In the genomic region with DNA sequence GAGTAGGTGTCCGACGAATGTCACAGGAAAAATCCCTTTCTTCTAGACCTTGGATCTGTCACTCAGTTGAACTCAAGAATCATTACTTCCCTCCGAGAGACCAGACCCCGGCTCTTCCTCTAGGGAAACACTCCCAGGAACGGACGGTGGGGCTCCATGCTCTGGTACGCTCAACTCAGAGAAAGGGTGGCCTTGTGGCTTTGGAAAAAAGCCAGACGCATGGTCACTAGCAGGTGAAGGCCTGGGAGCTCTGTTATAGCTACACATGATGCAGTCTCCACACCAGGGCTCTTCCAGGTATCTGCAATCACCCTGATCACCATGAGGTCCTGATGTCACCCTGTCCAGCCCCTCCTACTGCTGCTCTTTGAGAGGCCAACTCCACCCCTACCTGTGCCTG, we compare ENCODE assay signal across 23 mouse cellular contexts. TPM values are rescaled to one million over a fixed set of nuclear protein-coding genes. Genes with fewer than 3 reads are reported as not detected.
DNase-seq lines count a peak whose midpoint lies in the region; ATAC-seq lines count a peak whose summit lies in the region.
"Had no signal": no experiment of that assay in that cellular context is flagged by ENCODE, and none has a peak within 500 bp of the region (broad histone marks: within the 10 kb centered on the region; RNA-seq: fewer than 3 reads in every experiment).

No protein-coding gene starts in this region.

- H3K27ac ChIP-seq in midbrain, embryonic 10.5 days (replicated peaks): 0 out of 2 replicates have a peak overlapping the region, but pooled peaks have one; percentile 33
- H3K27ac ChIP-seq in midbrain, embryonic 14.5 days (replicated peaks; ENCODE audit: low read depth, low read length): no peak overlapping the region
- H3K27ac ChIP-seq: embryonic facial prominence, embryonic 12.5 days; forebrain, embryonic 15.5 days; hindbrain, embryonic 12.5 days; intestine, embryonic 15.5 days had no signal

- H3K36me3 ChIP-seq in midbrain, embryonic 10.5 days: peaks cover 4% of the 10 kb centered on the region; the same call in 1 of the 2 replicates
- no peaks in the 10 kb centered on the region for H3K36me3 ChIP-seq in midbrain, embryonic 14.5 days (ENCODE audit: control insufficient read depth, insufficient read depth, low read length)
- H3K36me3 ChIP-seq: embryonic facial prominence, embryonic 12.5 days; forebrain, embryonic 15.5 days; G1E; heart, embryonic 12.5 days; hindbrain, embryonic 12.5 days; intestine, embryonic 15.5 days had no signal

- no peaks in the 10 kb centered on the region for H3K27me3 ChIP-seq in midbrain, embryonic 10.5 days (ENCODE audit: low read depth, poor library complexity, severe bottlenecking)
- H3K27me3 ChIP-seq in midbrain, embryonic 14.5 days (ENCODE audit: control insufficient read depth, insufficient read depth, low read length): no peaks in the 10 kb centered on the region
- H3K27me3 ChIP-seq: embryonic facial prominence, embryonic 12.5 days; forebrain, embryonic 15.5 days; heart, embryonic 12.5 days; hindbrain, embryonic 12.5 days; intestine, embryonic 15.5 days had no signal

- H3K9me3 ChIP-seq in midbrain, embryonic 10.5 days (replicated peaks): no peaks in the 10 kb centered on the region
- no peaks in the 10 kb centered on the region for H3K9me3 ChIP-seq in midbrain, embryonic 14.5 days (ENCODE audit: control insufficient read depth, low read length)
- H3K9me3 ChIP-seq: embryonic facial prominence, embryonic 12.5 days; forebrain, embryonic 15.5 days; G1E; heart, embryonic 12.5 days; hindbrain, embryonic 12.5 days; intestine, embryonic 15.5 days had no signal

- peaks cover 64% of the 10 kb centered on the region for H3K4me1 ChIP-seq in midbrain, embryonic 10.5 days
- peaks cover 16% of the 10 kb centered on the region; the same call in 1 of the 2 replicates for H3K4me1 ChIP-seq in midbrain, embryonic 14.5 days (ENCODE audit: control insufficient read depth, insufficient read depth, low read length)
- H3K4me1 ChIP-seq: heart, embryonic 12.5 days; intestine, embryonic 15.5 days had no signal

- peak; percentile 63 to 83 for DNase-seq in adrenal gland, adult (ENCODE audit: inconsistent age in 2 of 2, low spot score in 1 of 2)
- no peak for DNase-seq in adrenal gland, postnatal 4 days (ENCODE audit: low spot score in 2 of 2)
- no peak for DNase-seq in midbrain, embryonic 10.5 days (ENCODE audit: low spot score)
- DNase-seq in midbrain, embryonic 14.5 days: no peak
- DNase-seq in adrenal gland, postnatal 36 days: peak; percentile 68 to 70
- DNase-seq in heart, adult 8-10 months (ENCODE audit: low spot score): no peak
- no peak for DNase-seq in frontal cortex, postnatal 14 days (ENCODE audit: low spot score in 2 of 2)
- DNase-seq: B cell, adult 2 months; cerebellum, adult 11 months; cerebellum, adult 8-10 months; cerebellum, postnatal 14 days; embryo, embryonic 11 days; gastrocnemius, postnatal 10 days; heart, adult 18-20 months; kidney, adult 18-20 months had no signal

- H3K4me3 ChIP-seq in midbrain, embryonic 10.5 days: no peak overlapping the region
- H3K4me3 ChIP-seq in midbrain, embryonic 14.5 days (replicated peaks; ENCODE audit: low read depth, low read length): no peak overlapping the region
- H3K4me3 ChIP-seq: embryonic facial prominence, embryonic 12.5 days; forebrain, embryonic 15.5 days; heart, embryonic 12.5 days; hindbrain, embryonic 12.5 days; intestine, embryonic 15.5 days had no signal

- no peak for ATAC-seq in midbrain, embryonic 14.5 days (ENCODE audit: low FRiP score, low TSS enrichment)
- ATAC-seq: CD4-positive, CD25-positive, alpha-beta regulatory T cell, adult 4 months; forebrain, embryonic 15.5 days; intestine, embryonic 15.5 days had no signal

- no peak overlapping the region for H3K9ac ChIP-seq in midbrain, embryonic 14.5 days (replicated peaks; ENCODE audit: low read length)
- H3K9ac ChIP-seq: embryonic facial prominence, embryonic 12.5 days; forebrain, embryonic 15.5 days; heart, embryonic 12.5 days; hindbrain, embryonic 12.5 days; intestine, embryonic 15.5 days had no signal

- 93% methylated on average over 8 of the region's 8 CpGs for WGBS in midbrain, embryonic 10.5 days
- 88% methylated on average over 8 of the region's 8 CpGs for WGBS in midbrain, embryonic 14.5 days

- H3K4me2 ChIP-seq in midbrain, embryonic 14.5 days (ENCODE audit: low read length): no peak overlapping the region
- H3K4me2 ChIP-seq: embryonic facial prominence, embryonic 12.5 days; forebrain, embryonic 15.5 days; heart, embryonic 12.5 days; hindbrain, embryonic 12.5 days; intestine, embryonic 15.5 days had no signal

RNA-seq across cellular contexts. Expression of a gene that starts 35.2 kb away (rescaled TPM):
- total RNA-seq in adrenal gland, postnatal 4 days (2021): 10 to 100 TPM; 37.5 to 37.8 TPM
- 6.4 and 10.2 TPM in 2 replicates for polyA plus RNA-seq in midbrain, embryonic 10.5 days (2016; fragmentation: Nextera tagmentation; extraction: Ambion mirVana)
- polyA plus RNA-seq in midbrain, embryonic 14.5 days (2014; fragmentation: Nextera tagmentation; extraction: Ambion mirVana): 25.5 and 28.8 TPM in 2 replicates
- 10 to 100 TPM; 18.6 to 20.9 TPM for total RNA-seq in adrenal gland, postnatal 36 days (2021)
- 10 to 100 TPM; 16.1 to 21.3 (median 20.0) TPM for total RNA-seq in heart, adult 8-10 months (2022)
- total RNA-seq: common myeloid progenitor, adult 5-6 weeks had no signal
- polyA plus RNA-seq: G1E had no signal

Comparison
In these comparisons a context has a peak if more than half of its experiments do, and no peak if none do; other contexts are left out.
1. DNase-seq: peak in adrenal gland, adult (2 of 2) and adrenal gland, postnatal 36 days (2 of 2); none in adrenal gland, postnatal 4 days (0 of 2), midbrain, embryonic 10.5 days (single experiment), midbrain, embryonic 14.5 days (single experiment), heart, adult 8-10 months (single experiment) and frontal cortex, postnatal 14 days (0 of 2).